Comparison of ENCODE assay signal across 13 mouse cellular contexts in genomic region chr2:165846787-165847186, GRCm38 (mm10).
"Had no signal": no experiment of that assay in that cellular context is flagged by ENCODE, and none has a peak within 500 bp of the region (broad histone marks: within the 10 kb centered on the region; RNA-seq: fewer than 3 reads in every experiment).

No protein-coding gene starts in this region.

- H3K27ac ChIP-seq: limb, embryonic 13.5 days; liver, embryonic 14.5 days; macrophage; neural tube, embryonic 12.5 days; stomach, postnatal 0 days had no signal

- ATAC-seq: midbrain, embryonic 15.5 days had no signal

- H3K4me2 ChIP-seq: limb, embryonic 13.5 days; lung, embryonic 14.5 days; midbrain, embryonic 11.5 days; midbrain, embryonic 15.5 days; neural tube, embryonic 12.5 days had no signal

- H3K27me3 ChIP-seq: limb, embryonic 13.5 days; megakaryocyte, embryonic 14.5 days; midbrain, embryonic 15.5 days; neural tube, embryonic 12.5 days had no signal

- H3K9me3 ChIP-seq: limb, embryonic 13.5 days; megakaryocyte, embryonic 14.5 days; midbrain, embryonic 15.5 days; neural tube, embryonic 12.5 days had no signal

- H3K4me3 ChIP-seq: limb, embryonic 13.5 days; megakaryocyte, embryonic 14.5 days; midbrain, embryonic 15.5 days; neural tube, embryonic 12.5 days had no signal

- DNase-seq: kidney, adult 11 months; kidney, postnatal 14 days; layer of hippocampus, postnatal 36 days; left cerebral cortex, postnatal 4 days; lung, embryonic 14.5 days had no signal

- H3K9ac ChIP-seq: limb, embryonic 13.5 days; liver, embryonic 14.5 days; lung, embryonic 14.5 days; midbrain, embryonic 15.5 days; neural tube, embryonic 12.5 days had no signal
